Mouse (Mus musculus) neural tube, embryonic 12.5 days (tissue): Measurements from ENCODE around the gene Cdc42ep5. TPM values are rescaled to one million over a fixed set of nuclear protein-coding genes. Genes with fewer than 3 reads are reported as not detected.

Experiments used
- ATAC-seq: fragments of 200-750 bp; cut with Nextera tagmentation; 2 replicates; pipeline ENCODE4 v1.8.0; 2017; ENCODE audit warnings: low read depth, mild to moderate bottlenecking, moderate TSS enrichment, moderate library complexity; ENCODE audit not compliant: low FRiP score
- H3K27ac ChIP-seq: fragments of 300-500 bp; sonication (generic); 2 replicates; pipeline ENCODE4 v1.5.1; 2016
- H3K27me3 ChIP-seq: fragments of 300-500 bp; sonication (generic); replicated peaks from 2 replicates; pipeline ENCODE4 v1.6.1; 2016; ENCODE audit warnings: mild to moderate bottlenecking
- H3K36me3 ChIP-seq: fragments of 300-500 bp; sonication (generic); 2 replicates; pipeline ENCODE4 v1.6.1; 2016; ENCODE audit warnings: mild to moderate bottlenecking
- H3K4me1 ChIP-seq: fragments of 300-500 bp; sonication (generic); 2 replicates; pipeline ENCODE4 v1.6.1; 2016
- H3K4me2 ChIP-seq: fragments of 300-500 bp; sonication (generic); replicated peaks from 2 replicates; pipeline ENCODE4 v1.6.1; 2016; ENCODE audit warnings: mild to moderate bottlenecking
- H3K4me3 ChIP-seq: fragments of 300-500 bp; sonication (generic); 2 replicates; pipeline ENCODE4 v1.5.1; 2016
- H3K9ac ChIP-seq: fragments of 300-500 bp; sonication (generic); 2 replicates; pipeline ENCODE4 v1.6.1; 2016; ENCODE audit warnings: mild to moderate bottlenecking
- H3K9me3 ChIP-seq: fragments of 300-500 bp; sonication (generic); 2 replicates; pipeline ENCODE4 v1.6.1; 2016; ENCODE audit warnings: mild to moderate bottlenecking
- WGBS: fragments of 180-500 bp; shearing (Covaris S2); methylation state at CpG from one replicate; pipeline ENCODE4 v1.1.7; 2016; 5-methylcytosine and 5-hydroxymethylcytosine counted together
- polyA plus RNA-seq: library from polyadenylated mRNA; unstranded; fragments of >200 nt; fragmentation: Nextera tagmentation; extraction: Ambion mirVana; gene quantifications from 2 replicates; pipeline ENCODE4 v1.2.1, GENCODE M21; 2016

The Cdc42ep5 gene
- polyA plus RNA-seq, 1 experiment from 2014 or later, result 14.1 TPM

DNA sequence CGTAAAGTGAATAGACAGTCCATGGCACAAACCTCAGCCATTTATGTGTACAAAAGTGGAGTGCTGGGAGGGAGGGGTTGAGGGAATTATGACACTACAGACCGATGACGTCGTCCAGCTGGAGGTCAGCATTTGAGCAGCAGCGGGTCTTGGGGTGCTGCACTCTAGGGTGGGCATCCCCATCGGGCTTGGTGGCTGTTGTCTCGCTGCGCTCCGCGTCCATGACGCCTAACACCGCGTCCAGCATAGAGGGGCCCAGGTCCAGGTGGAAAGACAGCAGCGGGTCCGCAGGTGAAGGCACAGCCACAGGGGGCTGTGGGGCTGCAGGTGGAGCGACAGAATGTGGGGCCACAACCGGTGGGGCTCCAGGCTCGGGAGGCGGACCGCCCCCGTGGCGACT is 13.4 kb downstream of the Cdc42ep5 start:
- 14% methylated on average over 22 of the region's 22 CpGs for WGBS
- H3K36me3 ChIP-seq, result peaks cover 16% of the 10 kb centered on the region
- H3K4me1 ChIP-seq, result peaks cover 19% of the 10 kb centered on the region
- H3K4me2 ChIP-seq, result peak overlapping the region; percentile 84
- no peak overlapping the region for H3K9ac ChIP-seq
- peak overlapping the region; percentile 59; the same call in 1 of the 2 replicates for H3K4me3 ChIP-seq
- H3K9me3 ChIP-seq, result no peaks in the 10 kb centered on the region
- H3K27ac ChIP-seq, result no peak overlapping the region
- ATAC-seq, result no peak
- H3K27me3 ChIP-seq, result peaks cover 31% of the 10 kb centered on the region

DNA sequence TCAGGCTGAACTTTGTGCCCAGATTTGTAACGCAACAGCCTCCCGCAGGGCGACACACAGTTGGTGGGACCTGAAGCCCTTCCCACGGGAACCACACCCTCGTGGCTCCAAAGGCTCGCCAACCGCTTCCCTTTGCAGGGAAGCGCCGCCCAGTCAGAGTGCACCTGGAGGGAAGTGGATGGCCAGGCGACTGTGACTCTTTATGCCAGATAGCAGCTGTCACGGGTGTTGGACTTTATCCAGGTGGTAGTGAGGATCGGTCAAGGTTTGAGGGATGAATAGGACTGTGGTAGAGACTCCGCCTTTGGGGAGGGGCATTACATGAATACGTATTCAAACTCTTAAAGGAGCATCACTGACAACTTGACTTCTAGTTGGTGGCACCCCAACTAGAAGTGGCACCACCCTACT is 13.8 kb downstream of the Cdc42ep5 start:
- whole genome bisulfite sequencing, result 3% methylated on average over 14 of the region's 14 CpGs
- Histone ChIP-seq H3K9me3 (no peaks in the 10 kb centered on the region), H3K27me3 (peaks cover 31% of the 10 kb centered on the region), H3K36me3 (peaks cover 21% of the 10 kb centered on the region), H3K4me3 (peak overlapping the region; percentile 59), H3K9ac (no peak overlapping the region), H3K4me1 (peaks cover 19% of the 10 kb centered on the region), H3K4me2 (peak overlapping the region; percentile 84), H3K27ac (no peak overlapping the region)
- ATAC-seq, result no peak

GRCm38 (mm10) chr7:4150059-4150541 is 14.6 kb downstream of the Cdc42ep5 start, which contains the start of gene Leng9:
Gene Leng9 (minus strand): TSS chr7:4150374.
- Histone ChIP-seq H3K9me3 (no peaks in the 10 kb centered on the region), H3K9ac (peak within 1 kb of the TSS; percentile 66), H3K27me3 (peaks cover 31% of the 10 kb centered on the region), H3K27ac (peak within 1 kb of the TSS; percentile 75), H3K4me1 (peaks cover 19% of the 10 kb centered on the region), H3K4me3 (peak within 1 kb of the TSS; percentile 59), H3K4me2 (peak within 1 kb of the TSS; percentile 84), H3K36me3 (peaks cover 28% of the 10 kb centered on the region)
- peak; percentile 41 for ATAC-seq
- WGBS, result under 1% methylated on average over 14 of the region's 14 CpGs

- Histone ChIP-seq H3K9me3 (no peaks in the 10 kb centered on the region), H3K4me2 (peak overlapping the region; percentile 84), H3K4me3 (peak overlapping the region; percentile 59), H3K4me1 (peaks cover 19% of the 10 kb centered on the region), H3K9ac (peak overlapping the region; percentile 66), H3K27me3 (peaks cover 31% of the 10 kb centered on the region), H3K36me3 (peaks cover 34% of the 10 kb centered on the region), H3K27ac (peak overlapping the region; percentile 75)
- WGBS, result under 1% methylated on average over 64 of the region's 64 CpGs
- peak; percentile 75 for ATAC-seq
These were observed 15.2 kb downstream of the Cdc42ep5 start for GRCm38 (mm10) chr7:4149209-4150054.

- Histone ChIP-seq H3K4me2 (peak overlapping the region; percentile 84), H3K4me3 (peak overlapping the region; percentile 59), H3K27me3 (peaks cover 31% of the 10 kb centered on the region), H3K4me1 (peaks cover 19% of the 10 kb centered on the region), H3K9ac (peak overlapping the region; percentile 66), H3K9me3 (no peaks in the 10 kb centered on the region), H3K36me3 (peaks cover 43% of the 10 kb centered on the region), H3K27ac (peak overlapping the region; percentile 75; the same call in 1 of the 2 replicates)
- peak; percentile 27 for ATAC-seq
- 31% methylated on average over 18 of the region's 18 CpGs for WGBS
These were observed 16.1 kb downstream of the Cdc42ep5 start for GRCm38 (mm10) chr7:4148341-4149208.

DNA sequence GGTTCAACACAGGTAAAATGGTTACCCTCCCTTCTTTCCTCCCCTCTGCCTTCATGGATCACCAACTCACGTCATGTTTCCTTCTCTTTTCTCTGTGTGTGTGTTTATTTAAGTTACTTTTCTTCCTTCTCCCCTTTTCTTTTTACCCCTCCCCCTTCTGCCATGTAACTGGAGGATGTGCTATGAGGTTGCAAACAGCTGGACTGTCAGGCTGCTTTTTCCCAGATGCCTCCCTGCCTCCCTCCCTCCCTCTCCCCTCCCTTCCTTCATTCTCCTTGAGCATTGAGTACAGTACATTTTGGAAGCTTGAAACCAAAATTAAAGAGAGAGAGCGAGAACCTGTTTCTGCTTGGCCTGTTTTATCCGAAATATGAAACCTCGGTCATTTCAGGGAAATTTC is 16.8 kb downstream of the Cdc42ep5 start:
- Histone ChIP-seq H3K4me3 (no peak overlapping the region), H3K27me3 (peaks cover 27% of the 10 kb centered on the region), H3K27ac (no peak overlapping the region), H3K4me1 (peaks cover 19% of the 10 kb centered on the region), H3K36me3 (peaks cover 50% of the 10 kb centered on the region), H3K4me2 (no peak overlapping the region), H3K9me3 (no peaks in the 10 kb centered on the region), H3K9ac (no peak overlapping the region)
- no peak for ATAC-seq
- WGBS, result 93% methylated on average over 4 of the region's 4 CpGs

GRCm38 (mm10) chr7:4147371-4147770 is 17.3 kb downstream of the Cdc42ep5 start:
- Histone ChIP-seq H3K9me3 (no peaks in the 10 kb centered on the region), H3K4me2 (0 out of 2 replicates have a peak overlapping the region, but pooled peaks have one; percentile 2), H3K4me1 (peaks cover 19% of the 10 kb centered on the region), H3K27me3 (peaks cover 22% of the 10 kb centered on the region), H3K4me3 (no peak overlapping the region), H3K9ac (no peak overlapping the region), H3K36me3 (peaks cover 55% of the 10 kb centered on the region), H3K27ac (no peak overlapping the region)
- ATAC-seq, result no peak
- WGBS, result 90% methylated on average over 20 of the region's 20 CpGs

DNA sequence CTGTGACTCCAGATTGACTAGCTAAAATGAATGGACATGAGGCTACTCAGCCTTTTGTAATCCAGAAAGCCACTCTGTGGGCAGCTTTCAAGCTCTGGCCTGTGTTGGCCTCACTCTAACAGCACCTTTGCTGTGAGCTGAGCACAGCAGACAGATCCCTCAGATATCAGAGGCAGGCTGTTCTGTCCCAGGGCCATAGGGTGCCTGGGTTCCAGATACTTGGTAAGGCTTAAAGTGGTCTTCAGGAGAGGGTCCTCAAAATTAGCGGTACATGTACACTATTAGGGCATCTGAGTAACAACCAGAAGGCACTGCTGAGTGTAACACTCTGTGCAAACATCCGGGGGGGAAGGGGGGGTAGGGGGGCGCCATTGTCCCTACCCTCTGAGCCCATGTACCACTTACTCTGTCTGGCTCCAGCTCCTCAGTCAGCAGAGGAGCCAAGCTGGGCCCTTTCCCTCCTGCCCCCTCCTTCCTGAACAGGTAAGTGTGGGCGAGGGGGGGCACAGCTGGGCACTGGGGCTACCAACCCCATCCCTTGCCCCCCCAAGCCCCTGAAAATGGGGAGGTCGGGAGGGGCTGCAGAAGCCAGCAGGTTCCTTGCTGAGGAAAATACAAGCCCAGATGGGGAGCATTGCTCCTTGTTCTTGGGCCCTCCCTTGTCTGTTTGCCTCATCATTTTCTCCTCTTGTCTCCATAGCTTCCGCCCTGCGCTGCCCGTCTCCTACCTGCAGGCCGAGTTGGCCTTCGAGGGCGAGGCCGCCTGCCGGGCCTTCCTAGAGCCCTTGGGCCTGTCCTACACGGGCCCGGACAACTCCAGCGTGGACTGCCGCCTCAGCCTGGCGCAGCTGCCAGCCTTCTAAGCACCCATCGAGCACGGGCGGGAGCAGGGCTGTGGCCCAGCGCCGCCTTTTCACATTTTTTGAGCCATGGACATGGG is 18.1 kb downstream of the Cdc42ep5 start:
- peaks cover 64% of the 10 kb centered on the region for H3K36me3 ChIP-seq
- no peak overlapping the region for H3K9ac ChIP-seq
- H3K9me3 ChIP-seq, result no peaks in the 10 kb centered on the region
- peaks cover 15% of the 10 kb centered on the region for H3K27me3 ChIP-seq
- no peak overlapping the region for H3K4me2 ChIP-seq
- 92% methylated on average over 23 of the region's 23 CpGs for WGBS
- no peak for ATAC-seq
- no peak overlapping the region for H3K27ac ChIP-seq
- H3K4me1 ChIP-seq, result peaks cover 19% of the 10 kb centered on the region
- no peak overlapping the region for H3K4me3 ChIP-seq

- Histone ChIP-seq H3K4me1 (peaks cover 16% of the 10 kb centered on the region), H3K27me3 (peaks cover 7% of the 10 kb centered on the region), H3K9me3 (no peaks in the 10 kb centered on the region), H3K9ac (no peak overlapping the region), H3K27ac (no peak overlapping the region), H3K36me3 (peaks cover 72% of the 10 kb centered on the region), H3K4me3 (no peak overlapping the region), H3K4me2 (no peak overlapping the region)
- ATAC-seq, result no peak
- WGBS, result 72% methylated on average over 6 of the region's 6 CpGs
These were observed 19.0 kb downstream of the Cdc42ep5 start for GRCm38 (mm10) chr7:4145552-4146190.

DNA sequence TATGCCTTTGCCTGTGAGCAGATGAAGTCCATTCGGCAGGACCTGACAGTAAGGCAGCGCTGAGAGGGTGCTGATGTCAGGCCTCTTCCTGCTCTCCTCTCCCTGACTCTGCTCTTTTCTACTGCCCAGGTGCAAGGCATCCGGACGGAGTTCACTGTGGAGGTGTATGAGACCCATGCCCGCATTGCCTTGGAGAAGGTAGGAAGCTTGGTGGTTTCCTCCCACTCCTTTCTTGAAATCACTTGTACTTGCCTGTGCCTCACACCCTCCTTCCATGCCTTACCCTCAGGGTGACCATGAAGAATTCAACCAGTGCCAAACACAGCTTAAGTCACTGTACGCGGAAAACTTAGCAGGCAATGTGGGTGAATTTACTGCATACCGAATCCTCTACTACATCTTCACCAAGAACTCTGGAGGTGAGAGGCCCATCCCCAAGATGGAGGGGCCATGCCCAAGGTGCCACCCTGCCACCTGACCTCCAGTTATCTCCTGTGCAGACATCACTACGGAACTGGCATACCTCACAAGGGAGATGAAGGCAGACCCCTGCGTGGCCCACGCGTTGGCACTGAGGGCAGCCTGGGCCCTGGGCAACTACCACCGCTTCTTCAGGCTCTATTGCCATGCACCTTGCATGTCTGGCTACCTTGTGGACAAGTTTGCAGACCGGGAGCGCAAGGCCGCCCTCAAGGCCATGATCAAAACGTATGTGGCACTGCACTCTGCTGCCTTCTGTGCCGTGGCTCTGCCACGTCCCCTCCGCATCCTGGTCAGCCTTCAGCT is 19.7 kb downstream of the Cdc42ep5 start:
- ATAC-seq, result no peak
- H3K9ac ChIP-seq, result no peak overlapping the region
- H3K4me2 ChIP-seq, result no peak overlapping the region
- H3K27ac ChIP-seq, result no peak overlapping the region
- H3K4me1 ChIP-seq, result peaks cover 11% of the 10 kb centered on the region
- WGBS, result 95% methylated on average over 20 of the region's 20 CpGs
- H3K4me3 ChIP-seq, result no peak overlapping the region
- no peaks in the 10 kb centered on the region for H3K9me3 ChIP-seq
- no peaks in the 10 kb centered on the region for H3K27me3 ChIP-seq
- H3K36me3 ChIP-seq, result peaks cover 79% of the 10 kb centered on the region
